Mouse (Mus musculus): ENCODE results near the gene Gm48551.

DNA sequence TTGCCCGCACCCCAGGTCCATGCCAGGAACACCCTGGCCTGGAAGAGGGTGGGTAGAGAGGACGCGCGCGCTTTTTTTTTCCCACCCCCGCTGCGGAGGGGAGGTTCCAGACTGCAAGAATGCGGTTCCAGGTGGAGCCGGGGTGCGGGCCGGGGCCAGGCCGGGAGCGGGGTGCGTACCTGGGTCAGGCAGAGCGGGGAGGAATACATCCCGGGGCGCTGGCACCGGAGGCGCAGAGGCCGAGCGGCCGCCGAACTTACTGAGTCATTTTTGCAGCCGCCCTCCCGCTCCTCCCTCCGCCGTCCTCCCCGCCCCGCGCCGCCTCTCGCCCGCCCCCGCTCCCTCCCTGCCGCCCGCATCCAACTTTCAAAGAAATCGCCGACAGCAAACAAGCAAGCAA is 42.6 kb downstream of the Gm48551 start:
- TF ChIP-seq POLR2A (IDR thresholded peaks at IDR 0.05; ENCODE audit: borderline replicate concordance, extremely low read depth, low read depth, low read length) (peak; percentile 68; the same call in 1 of the 2 replicates), CTCF (IDR thresholded peaks at IDR 0.05; ENCODE audit: insufficient read depth, low read length) (no peak)

All from lung, adult 2 months (tissue).